Mouse (Mus musculus) cerebellum, adult 9-10 months (tissue): ENCODE measurements around the gene Insc.

Experiments used
- DNase-seq: peaks from one replicate; pipeline ENCODE4 v3.0.0; 2022

Insc gene

DNA sequence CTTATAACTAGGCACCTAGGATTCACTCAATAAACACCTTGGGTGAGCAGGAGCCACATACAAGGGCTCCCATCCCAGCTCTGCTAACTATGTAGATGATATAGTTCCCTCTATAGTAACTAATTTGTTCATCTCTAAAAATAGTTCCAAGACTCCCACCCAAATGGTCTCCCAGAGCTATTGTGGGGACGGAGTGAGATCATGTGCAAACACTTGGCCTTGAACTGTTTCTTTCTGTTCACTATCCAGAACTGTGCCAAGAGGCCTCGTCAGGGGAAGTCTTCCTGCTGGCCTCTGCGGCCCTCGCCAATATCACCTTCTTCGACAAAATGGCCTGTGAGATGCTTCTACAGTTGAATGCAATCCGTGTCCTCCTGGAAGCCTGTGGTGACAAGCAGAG is 91.0 kb downstream of the Insc start:
- no peak for DNase-seq

GRCm38 (mm10) chr7:114837268-114837667 is 93.8 kb downstream of the Insc start:
- no peak for DNase-seq

- DNase-seq = no peak
These were observed 96.7 kb downstream of the Insc start for GRCm38 (mm10) chr7:114840029-114840745.

GRCm38 (mm10) chr7:114842644-114843211 is 99.2 kb downstream of the Insc start:
- DNase-seq = peak; percentile 13

- DNase-seq = no peak
These were observed 103.7 kb downstream of the Insc start for GRCm38 (mm10) chr7:114847179-114847578.

GRCm38 (mm10) chr7:114852387-114852786 is 108.9 kb downstream of the Insc start:
- DNase-seq = no peak

- DNase-seq = no peak
These were observed 110.7 kb downstream of the Insc start for GRCm38 (mm10) chr7:114854169-114854568.

DNA sequence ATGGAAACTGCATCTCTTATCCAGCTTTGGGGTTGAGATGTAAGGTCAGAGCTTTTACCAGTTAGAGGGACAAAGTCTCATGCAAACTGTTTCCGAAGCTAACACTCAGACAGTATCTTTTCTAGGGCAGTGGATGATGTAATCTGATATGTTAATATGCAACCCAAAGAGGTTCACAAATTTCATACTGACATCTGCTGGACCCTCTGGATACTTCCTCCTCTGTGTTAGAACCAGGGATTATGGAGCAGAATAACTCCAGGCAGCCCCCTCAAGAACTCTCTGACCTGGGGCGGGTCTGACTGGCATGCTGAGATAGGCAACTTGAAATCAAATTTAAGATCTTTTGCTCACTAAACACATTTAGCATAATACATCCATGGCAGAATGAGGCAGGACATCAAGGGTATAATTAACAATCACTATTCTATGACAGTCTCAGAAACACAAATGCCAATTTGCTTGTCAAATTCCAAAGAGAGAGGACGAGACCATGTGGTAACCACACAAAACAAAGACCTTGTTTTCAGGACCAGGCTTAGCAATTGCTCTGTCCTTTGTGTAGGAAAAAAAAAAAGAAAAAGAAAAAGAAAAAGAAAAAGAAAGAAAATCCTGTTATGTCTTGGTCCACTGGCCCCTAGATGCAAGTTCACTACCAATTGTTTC is 117.5 kb downstream of the Insc start:
- no peak for DNase-seq

DNA sequence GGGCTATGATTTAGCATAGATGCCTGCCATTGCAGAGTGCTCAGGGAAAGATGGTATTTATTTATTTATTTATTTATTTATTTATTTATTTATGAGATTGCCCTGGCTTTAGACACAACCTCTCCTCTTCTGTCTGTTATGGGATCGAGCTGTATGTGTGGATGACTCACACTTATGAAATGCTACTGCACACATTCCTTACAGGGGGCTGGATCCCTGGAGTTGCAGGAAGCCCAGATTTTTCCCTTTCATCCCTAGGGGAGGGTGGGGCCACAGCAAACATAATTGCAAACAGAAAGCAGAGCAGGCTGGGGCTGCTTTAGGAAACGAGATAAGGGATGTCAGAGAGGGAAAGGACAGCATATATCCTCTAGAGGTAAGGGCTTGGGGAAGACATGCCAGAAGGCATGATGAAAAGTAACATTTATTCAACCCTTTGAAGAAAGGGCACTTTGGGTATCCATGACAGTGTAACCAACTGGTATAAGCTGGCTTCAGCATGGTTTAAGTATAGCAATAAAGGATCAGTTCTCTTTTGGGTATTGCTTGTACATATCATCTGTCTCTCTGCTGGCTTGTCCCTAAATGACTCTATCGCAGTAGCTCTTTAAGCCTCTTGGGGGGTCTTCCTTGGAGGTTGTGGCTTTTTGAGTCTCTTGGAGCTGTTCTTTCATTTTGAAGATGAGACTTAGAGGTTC is 130.0 kb downstream of the Insc start:
- no peak for DNase-seq

GRCm38 (mm10) chr7:114874032-114874441 is 130.5 kb downstream of the Insc start:
- peak; percentile 8 for DNase-seq

GRCm38 (mm10) chr7:114874579-114874978 is 131.1 kb downstream of the Insc start:
- DNase-seq = no peak

GRCm38 (mm10) chr7:114883602-114884001 is 140.1 kb downstream of the Insc start:
- no peak for DNase-seq

GRCm38 (mm10) chr7:114886933-114887332 is 143.4 kb downstream of the Insc start:
- peak; percentile 15 for DNase-seq

DNA sequence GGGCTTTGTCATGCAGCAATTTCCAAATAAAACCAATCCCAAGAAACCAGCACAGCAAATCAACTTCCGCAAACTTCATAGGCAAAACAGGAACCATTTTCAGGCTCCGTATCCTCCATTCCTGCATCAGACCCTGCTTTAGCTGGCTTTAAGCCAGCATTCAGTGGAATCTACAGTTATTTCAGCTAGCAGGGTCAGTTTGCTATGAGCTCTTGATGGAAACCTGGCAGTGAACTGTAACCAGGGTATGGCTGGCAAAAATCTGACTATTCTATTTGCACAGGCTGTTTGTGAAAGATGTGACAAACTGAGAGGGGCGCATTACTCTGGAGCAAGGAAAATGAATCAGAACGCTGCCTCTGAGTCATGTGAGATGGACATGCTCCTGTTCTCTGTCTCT is 146.7 kb downstream of the Insc start:
- no peak for DNase-seq

DNA sequence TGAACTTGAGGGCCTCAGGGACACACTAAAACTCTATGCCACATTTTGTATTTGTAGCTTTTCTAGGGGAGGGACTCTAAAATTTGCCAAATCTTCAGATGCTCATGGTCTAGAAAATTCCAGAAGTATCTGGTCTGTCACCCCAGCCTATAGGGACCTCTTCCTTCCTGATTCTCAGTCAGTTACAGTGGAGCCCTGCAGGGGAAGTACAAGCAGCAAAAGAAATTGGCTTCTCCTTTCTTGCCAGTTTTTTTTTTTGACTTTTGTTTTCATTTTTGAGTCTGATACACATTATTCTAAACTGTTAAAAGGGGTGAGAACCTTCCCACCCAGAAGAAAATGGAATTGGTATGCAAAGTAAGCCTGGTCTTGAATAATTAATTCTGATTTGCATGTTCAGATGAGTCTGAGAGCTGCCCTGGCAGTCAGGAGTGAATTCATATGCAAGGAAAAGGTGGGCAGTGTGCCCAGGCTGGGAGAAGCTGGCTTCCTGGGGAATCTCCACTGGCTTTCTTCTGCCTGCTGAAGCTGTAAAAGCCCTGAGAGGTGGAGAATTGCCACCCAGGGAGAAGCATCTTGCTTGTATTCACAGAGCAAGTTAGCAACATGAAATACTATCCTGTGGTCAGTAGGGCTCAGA is 149.2 kb downstream of the Insc start:
- peak; percentile 14 for DNase-seq

- no peak for DNase-seq
These were observed 150.4 kb downstream of the Insc start for GRCm38 (mm10) chr7:114893889-114894288.

- DNase-seq = no peak
These were observed 153.6 kb downstream of the Insc start for GRCm38 (mm10) chr7:114896966-114897697.
